Mouse (Mus musculus): ENCODE measurements around the gene Muc1.

GRCm38 (mm10) chr3:89232614-89233013 is 3.8 kb downstream of the Muc1 start:
- TF ChIP-seq CTCF (IDR thresholded peaks at IDR 0.05; ENCODE audit: low read depth, low read length) (no peak), POLR2A (IDR thresholded peaks at IDR 0.05; ENCODE audit: borderline replicate concordance, low read depth, low read length) (no peak)

All from bone marrow macrophage, adult 2 months (primary cell).